Mouse (Mus musculus): ENCODE results near the gene Rnft2.

DNA sequence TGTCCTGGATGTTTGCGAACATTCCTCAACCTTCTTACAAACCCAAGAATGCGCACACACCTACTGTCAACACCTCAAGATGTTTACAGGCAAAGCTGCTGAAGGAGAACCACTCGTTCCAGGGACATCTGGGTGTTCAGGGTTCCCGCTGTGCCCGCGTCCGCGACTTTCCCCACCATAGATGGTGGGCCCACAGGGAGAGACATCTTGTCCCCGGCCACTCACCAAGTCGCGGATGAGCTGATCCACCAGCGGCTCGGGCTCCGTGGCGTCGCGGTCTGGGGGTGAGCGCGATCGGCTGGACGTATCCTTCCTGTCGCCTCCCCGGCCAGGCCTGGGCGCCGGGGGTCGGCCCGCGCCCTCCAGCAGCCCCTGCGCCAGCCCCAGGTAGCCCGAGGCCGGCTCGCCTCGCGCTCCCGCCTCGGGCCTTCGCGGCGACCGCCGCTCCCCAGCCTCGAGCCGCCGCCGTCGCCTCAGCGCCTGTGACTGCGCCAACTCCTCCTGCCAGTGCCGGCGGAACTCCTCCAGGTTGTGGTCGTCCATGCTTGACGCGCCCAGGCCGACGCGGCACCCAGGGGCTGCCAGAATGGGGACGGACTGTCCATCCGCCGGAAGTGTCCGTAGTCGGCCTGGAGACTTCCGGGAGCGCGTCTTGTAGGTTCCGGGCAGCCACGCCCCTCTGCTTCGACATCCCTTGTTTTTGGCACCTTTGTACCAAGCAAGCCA lies 89.9 kb downstream of the Rnft2 start, which contains the start of gene Fbxw8:
- TF ChIP-seq CTCF (IDR thresholded peaks at IDR 0.05; ENCODE audit: low read depth) = no peak
- no peak for TF ChIP-seq EP300 (IDR thresholded peaks at IDR 0.05; ENCODE audit: low read depth)
